Mouse (Mus musculus): Measurements from ENCODE around the gene Clec12b. TPM values are rescaled to one million over a fixed set of nuclear protein-coding genes. Genes with fewer than 3 reads are reported as not detected.

Clec12b gene
- polyA plus RNA-seq, 1 experiment from 2014 or later = not detected

GRCm38 (mm10) chr6:129385000-129385399 lies 674 bp downstream of the Clec12b start:
- Histone ChIP-seq H3K27me3 (ENCODE audit: control insufficient read depth, insufficient read depth, low read length) (no peaks in the 10 kb centered on the region), H3K9me3 (replicated peaks; ENCODE audit: control insufficient read depth, low read length) (no peaks in the 10 kb centered on the region), H3K36me3 (ENCODE audit: control insufficient read depth, insufficient read depth, low read length) (no peaks in the 10 kb centered on the region), H3K27ac (ENCODE audit: low read length) (no peak overlapping the region), H3K4me3 (replicated peaks; ENCODE audit: low read length) (no peak overlapping the region), H3K9ac (ENCODE audit: low read length) (no peak overlapping the region), H3K4me1 (ENCODE audit: control insufficient read depth, insufficient read depth, low read length) (peaks cover 4% of the 10 kb centered on the region; the same call in 1 of the 2 replicates), H3K4me2 (ENCODE audit: low read depth, low read length) (no peak overlapping the region)
- ATAC-seq (ENCODE audit: insufficient read depth, low FRiP score) = no peak
- WGBS = 80% methylated on average over 4 of the region's 4 CpGs

DNA sequence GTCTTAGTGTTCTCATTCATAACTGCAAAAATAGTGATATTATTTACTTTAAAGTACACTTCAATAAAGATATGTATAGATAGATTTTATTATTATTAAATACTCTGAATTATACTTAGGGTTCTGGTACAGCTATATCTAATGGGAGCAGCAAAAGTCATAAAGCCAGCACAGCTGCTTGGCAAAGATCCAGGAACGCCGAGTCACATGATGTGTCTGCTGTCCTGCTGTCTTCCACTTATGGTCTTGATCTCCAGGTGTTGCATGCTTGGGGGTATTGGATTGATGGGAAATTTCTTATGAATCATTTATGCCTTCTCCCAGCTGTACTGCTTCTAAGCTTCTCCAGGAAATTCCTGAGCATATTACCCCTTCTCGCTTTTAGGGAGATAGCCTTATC lies 2.2 kb downstream of the Clec12b start:
- Histone ChIP-seq H3K27me3 (ENCODE audit: control insufficient read depth, insufficient read depth, low read length) (no peaks in the 10 kb centered on the region), H3K27ac (ENCODE audit: low read length) (no peak overlapping the region), H3K4me2 (ENCODE audit: low read depth, low read length) (no peak overlapping the region), H3K4me3 (replicated peaks; ENCODE audit: low read length) (no peak overlapping the region), H3K9ac (ENCODE audit: low read length) (no peak overlapping the region), H3K9me3 (replicated peaks; ENCODE audit: control insufficient read depth, low read length) (no peaks in the 10 kb centered on the region), H3K36me3 (ENCODE audit: control insufficient read depth, insufficient read depth, low read length) (no peaks in the 10 kb centered on the region), H3K4me1 (ENCODE audit: control insufficient read depth, insufficient read depth, low read length) (peaks cover 4% of the 10 kb centered on the region; the same call in 1 of the 2 replicates)
- WGBS = 40% methylated on average over 3 of the region's 3 CpGs
- ATAC-seq (ENCODE audit: insufficient read depth, low FRiP score) = no peak

DNA sequence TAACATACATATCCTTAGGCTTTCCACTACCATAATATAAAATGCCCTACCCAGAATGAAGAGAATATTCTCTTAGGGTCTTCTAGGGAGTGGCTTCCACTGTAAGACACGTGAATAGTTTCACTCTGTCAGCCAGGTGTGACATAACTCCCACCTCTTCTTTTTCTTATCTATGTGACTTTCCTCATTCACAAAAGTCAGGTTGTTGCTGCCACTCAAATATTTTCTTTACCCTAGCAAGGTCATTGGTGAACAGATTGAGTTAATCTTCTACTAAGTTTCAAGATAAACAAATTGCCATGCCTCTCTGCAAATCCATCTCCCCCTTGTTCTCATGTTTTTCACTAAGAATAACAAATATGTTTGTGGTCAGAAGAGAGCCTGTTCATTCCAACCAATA lies 3.9 kb downstream of the Clec12b start:
- Histone ChIP-seq H3K9me3 (replicated peaks; ENCODE audit: control insufficient read depth, low read length) (no peaks in the 10 kb centered on the region), H3K27ac (ENCODE audit: low read length) (no peak overlapping the region), H3K4me2 (ENCODE audit: low read depth, low read length) (no peak overlapping the region), H3K4me1 (ENCODE audit: control insufficient read depth, insufficient read depth, low read length) (peaks cover 4% of the 10 kb centered on the region; the same call in 1 of the 2 replicates), H3K9ac (ENCODE audit: low read length) (no peak overlapping the region), H3K36me3 (ENCODE audit: control insufficient read depth, insufficient read depth, low read length) (no peaks in the 10 kb centered on the region), H3K4me3 (replicated peaks; ENCODE audit: low read length) (no peak overlapping the region), H3K27me3 (ENCODE audit: control insufficient read depth, insufficient read depth, low read length) (no peaks in the 10 kb centered on the region)
- 33% methylated on average over 1 of the region's 1 CpGs for WGBS
- ATAC-seq (ENCODE audit: insufficient read depth, low FRiP score) = no peak

- Histone ChIP-seq H3K9me3 (replicated peaks; ENCODE audit: control insufficient read depth, low read length) (no peaks in the 10 kb centered on the region), H3K4me2 (ENCODE audit: low read depth, low read length) (no peak overlapping the region), H3K36me3 (ENCODE audit: control insufficient read depth, insufficient read depth, low read length) (no peaks in the 10 kb centered on the region), H3K4me1 (ENCODE audit: control insufficient read depth, insufficient read depth, low read length) (no peaks in the 10 kb centered on the region), H3K27me3 (ENCODE audit: control insufficient read depth, insufficient read depth, low read length) (no peaks in the 10 kb centered on the region), H3K4me3 (replicated peaks; ENCODE audit: low read length) (no peak overlapping the region), H3K9ac (ENCODE audit: low read length) (no peak overlapping the region), H3K27ac (ENCODE audit: low read length) (no peak overlapping the region)
- no peak for ATAC-seq (ENCODE audit: insufficient read depth, low FRiP score)
- 62% methylated on average over 4 of the region's 4 CpGs for WGBS
Observed at GRCm38 (mm10) chr6:129380454-129380853, 5.2 kb downstream of the Clec12b start.

- Histone ChIP-seq H3K9ac (ENCODE audit: low read length) (no peak overlapping the region), H3K9me3 (replicated peaks; ENCODE audit: control insufficient read depth, low read length) (no peaks in the 10 kb centered on the region), H3K4me1 (ENCODE audit: control insufficient read depth, insufficient read depth, low read length) (no peaks in the 10 kb centered on the region), H3K4me2 (ENCODE audit: low read depth, low read length) (no peak overlapping the region), H3K36me3 (ENCODE audit: control insufficient read depth, insufficient read depth, low read length) (no peaks in the 10 kb centered on the region), H3K27ac (ENCODE audit: low read length) (no peak overlapping the region), H3K27me3 (ENCODE audit: control insufficient read depth, insufficient read depth, low read length) (no peaks in the 10 kb centered on the region), H3K4me3 (replicated peaks; ENCODE audit: low read length) (no peak overlapping the region)
- no peak for ATAC-seq (ENCODE audit: insufficient read depth, low FRiP score)
- WGBS = 43% methylated on average over 2 of the region's 2 CpGs
Observed at GRCm38 (mm10) chr6:129374937-129375471, 10.7 kb downstream of the Clec12b start.

GRCm38 (mm10) chr6:129369374-129370132 lies 16.1 kb downstream of the Clec12b start:
- no peak for ATAC-seq (ENCODE audit: insufficient read depth, low FRiP score)
- H3K4me2 ChIP-seq (ENCODE audit: low read depth, low read length) = no peak overlapping the region
- no peaks in the 10 kb centered on the region for H3K36me3 ChIP-seq (ENCODE audit: control insufficient read depth, insufficient read depth, low read length)
- no peaks in the 10 kb centered on the region for H3K9me3 ChIP-seq (replicated peaks; ENCODE audit: control insufficient read depth, low read length)
- H3K27me3 ChIP-seq (ENCODE audit: control insufficient read depth, insufficient read depth, low read length) = no peaks in the 10 kb centered on the region
- H3K27ac ChIP-seq (ENCODE audit: low read length) = no peak overlapping the region
- no peaks in the 10 kb centered on the region for H3K4me1 ChIP-seq (ENCODE audit: control insufficient read depth, insufficient read depth, low read length)
- H3K9ac ChIP-seq (ENCODE audit: low read length) = no peak overlapping the region
- WGBS = 64% methylated on average over 7 of the region's 7 CpGs
- no peak overlapping the region for H3K4me3 ChIP-seq (replicated peaks; ENCODE audit: low read length)

GRCm38 (mm10) chr6:129365959-129366359 lies 19.7 kb downstream of the Clec12b start:
- WGBS = 16% methylated on average over 6 of the region's 6 CpGs
- no peak overlapping the region for H3K4me3 ChIP-seq (replicated peaks; ENCODE audit: low read length)
- no peaks in the 10 kb centered on the region for H3K36me3 ChIP-seq (ENCODE audit: control insufficient read depth, insufficient read depth, low read length)
- H3K4me1 ChIP-seq (ENCODE audit: control insufficient read depth, insufficient read depth, low read length) = no peaks in the 10 kb centered on the region
- H3K9ac ChIP-seq (ENCODE audit: low read length) = no peak overlapping the region
- H3K27ac ChIP-seq (ENCODE audit: low read length) = no peak overlapping the region
- H3K4me2 ChIP-seq (ENCODE audit: low read depth, low read length) = no peak overlapping the region
- no peaks in the 10 kb centered on the region for H3K9me3 ChIP-seq (replicated peaks; ENCODE audit: control insufficient read depth, low read length)
- no peak for ATAC-seq (ENCODE audit: insufficient read depth, low FRiP score)
- no peaks in the 10 kb centered on the region for H3K27me3 ChIP-seq (ENCODE audit: control insufficient read depth, insufficient read depth, low read length)

- no peak overlapping the region for H3K4me3 ChIP-seq (replicated peaks; ENCODE audit: low read length)
- no peak overlapping the region for H3K4me2 ChIP-seq (ENCODE audit: low read depth, low read length)
- H3K27ac ChIP-seq (ENCODE audit: low read length) = no peak overlapping the region
- ATAC-seq (ENCODE audit: insufficient read depth, low FRiP score) = no peak
- H3K4me1 ChIP-seq (ENCODE audit: control insufficient read depth, insufficient read depth, low read length) = no peaks in the 10 kb centered on the region
- WGBS = 19% methylated on average over 1 of the region's 1 CpGs
- no peak overlapping the region for H3K9ac ChIP-seq (ENCODE audit: low read length)
- H3K9me3 ChIP-seq (replicated peaks; ENCODE audit: control insufficient read depth, low read length) = no peaks in the 10 kb centered on the region
- H3K27me3 ChIP-seq (ENCODE audit: control insufficient read depth, insufficient read depth, low read length) = no peaks in the 10 kb centered on the region
- no peaks in the 10 kb centered on the region for H3K36me3 ChIP-seq (ENCODE audit: control insufficient read depth, insufficient read depth, low read length)
Observed at GRCm38 (mm10) chr6:129363942-129364341, 21.7 kb downstream of the Clec12b start.

- 90% methylated on average over 2 of the region's 2 CpGs for WGBS
- no peaks in the 10 kb centered on the region for H3K36me3 ChIP-seq (ENCODE audit: control insufficient read depth, insufficient read depth, low read length)
Observed at GRCm38 (mm10) chr6:129359515-129359914, 26.2 kb downstream of the Clec12b start.

More at GRCm38 (mm10) chr6:129359515-129359914, 26.2 kb downstream of the Clec12b start:
- ATAC-seq (ENCODE audit: insufficient read depth, low FRiP score) = no peak
- no peak overlapping the region for H3K4me3 ChIP-seq (replicated peaks; ENCODE audit: low read length)
- H3K4me1 ChIP-seq (ENCODE audit: control insufficient read depth, insufficient read depth, low read length) = no peaks in the 10 kb centered on the region
- H3K27me3 ChIP-seq (ENCODE audit: control insufficient read depth, insufficient read depth, low read length) = no peaks in the 10 kb centered on the region
- no peaks in the 10 kb centered on the region for H3K9me3 ChIP-seq (replicated peaks; ENCODE audit: control insufficient read depth, low read length)
- no peak overlapping the region for H3K27ac ChIP-seq (ENCODE audit: low read length)
- H3K9ac ChIP-seq (ENCODE audit: low read length) = no peak overlapping the region
- no peak overlapping the region for H3K4me2 ChIP-seq (ENCODE audit: low read depth, low read length)
